Mouse (Mus musculus) midbrain, embryonic 16.5 days (tissue): ENCODE data around the gene Magohb. TPM values are rescaled to one million over a fixed set of nuclear protein-coding genes. Genes with fewer than 3 reads are reported as not detected.

Source experiments
- ATAC-seq: fragments of 200-750 bp; cut with Nextera tagmentation; 2 replicates; pipeline ENCODE4 v1.8.0; 2017; ENCODE audit warnings: moderate TSS enrichment
- H3K27ac ChIP-seq: fragments of 300-500 bp; sonication (generic); 2 replicates; pipeline ENCODE4 v1.5.1; 2014; ENCODE audit warnings: mild to moderate bottlenecking, low read length, mixed read lengths
- H3K27me3 ChIP-seq: fragments of 300-500 bp; sonication (generic); 2 replicates; pipeline ENCODE4 v1.6.1; 2014; ENCODE audit warnings: low read depth, low read length, mixed read lengths; ENCODE audit not compliant: control insufficient read depth, insufficient read depth
- H3K36me3 ChIP-seq: fragments of 300-500 bp; sonication (generic); 2 replicates; pipeline ENCODE4 v1.6.1; 2014; ENCODE audit warnings: mild to moderate bottlenecking, low read length, moderate library complexity, mixed read lengths; ENCODE audit not compliant: control insufficient read depth, insufficient read depth
- H3K4me1 ChIP-seq: fragments of 300-500 bp; sonication (generic); 2 replicates; pipeline ENCODE4 v1.6.1; 2014; ENCODE audit warnings: mild to moderate bottlenecking, low read length, mixed read lengths; ENCODE audit not compliant: control insufficient read depth, insufficient read depth
- H3K4me2 ChIP-seq: fragments of 300-500 bp; sonication (generic); 2 replicates; pipeline ENCODE4 v1.6.1; 2014; ENCODE audit warnings: mild to moderate bottlenecking, low read length, mixed read lengths
- H3K4me3 ChIP-seq: fragments of 300-500 bp; sonication (generic); 2 replicates; pipeline ENCODE4 v1.5.1; 2014; ENCODE audit warnings: low read depth, mild to moderate bottlenecking, low read length, moderate library complexity, mixed read lengths
- H3K9ac ChIP-seq: fragments of 300-500 bp; sonication (generic); 2 replicates; pipeline ENCODE4 v1.6.1; 2014; ENCODE audit warnings: low read depth, low read length, mixed read lengths
- H3K9me3 ChIP-seq: fragments of 300-500 bp; sonication (generic); replicated peaks from 2 replicates; pipeline ENCODE4 v1.6.1; 2014; ENCODE audit warnings: mild to moderate bottlenecking, low read length, mixed read lengths; ENCODE audit not compliant: control insufficient read depth, poor library complexity, severe bottlenecking
- WGBS: fragments of 180-500 bp; shearing (Covaris S2); extraction: QIAGEN DNeasy Blood & Tissue Kit; methylation state at CpG from one replicate; pipeline ENCODE4 v1.1.7; 2014; 5-methylcytosine and 5-hydroxymethylcytosine counted together
- polyA plus RNA-seq: library from polyadenylated mRNA; unstranded; fragments of >200 nt; fragmentation: Nextera tagmentation; extraction: Ambion mirVana; gene quantifications from 2 replicates; pipeline ENCODE4 v1.2.1, GENCODE M21; 2015

The Magohb gene
- polyA plus RNA-seq, 1 experiment from 2014 or later = 34.7 TPM

DNA sequence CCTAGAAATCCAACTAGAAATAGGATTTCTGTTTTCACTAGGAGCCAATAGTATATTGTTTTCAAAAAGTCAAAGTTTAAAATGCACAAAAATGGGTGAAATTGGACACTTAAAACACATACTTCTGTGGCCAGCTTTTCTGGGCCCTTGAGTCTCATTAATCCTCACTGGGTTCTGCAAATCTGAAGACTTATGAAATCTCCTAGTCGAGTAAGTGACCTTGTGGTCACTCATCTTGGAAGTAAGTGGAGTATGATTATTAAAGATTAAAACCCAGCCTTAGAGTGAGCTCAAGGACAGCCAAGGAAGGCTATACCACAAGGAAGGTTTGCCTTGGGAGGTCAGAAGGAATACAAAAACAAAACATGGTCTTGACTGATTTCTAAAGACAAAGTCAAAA, 22.7 kb downstream of the Magohb start:
- Histone ChIP-seq H3K27ac (no peak overlapping the region), H3K4me3 (no peak overlapping the region), H3K9ac (no peak overlapping the region), H3K9me3 (no peaks in the 10 kb centered on the region), H3K27me3 (no peaks in the 10 kb centered on the region), H3K4me2 (no peak overlapping the region), H3K4me1 (no peaks in the 10 kb centered on the region), H3K36me3 (no peaks in the 10 kb centered on the region; the same call in 1 of the 2 replicates)
- WGBS = 68% methylated on average over 1 of the region's 1 CpGs
- ATAC-seq = no peak

DNA sequence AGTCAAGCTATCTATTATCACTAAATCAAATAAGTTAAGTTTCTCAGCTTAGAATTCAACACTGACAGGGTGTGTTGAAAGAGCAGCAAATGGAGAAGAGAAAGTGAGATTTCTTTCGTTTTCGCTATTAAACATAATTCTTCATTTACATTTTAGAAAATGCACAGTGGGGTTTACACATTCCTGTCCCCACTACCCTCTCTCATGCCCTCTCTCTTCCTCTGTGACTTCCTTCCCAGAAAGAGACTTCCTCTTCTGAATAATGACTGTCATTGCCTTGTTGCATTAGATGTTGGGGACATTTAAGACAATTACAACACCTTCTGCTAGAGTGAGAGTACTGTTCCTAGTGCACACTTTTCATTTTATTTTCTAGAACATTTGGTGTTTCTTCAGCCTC, 23.4 kb downstream of the Magohb start:
- Histone ChIP-seq H3K4me2 (no peak overlapping the region), H3K4me1 (no peaks in the 10 kb centered on the region), H3K27me3 (no peaks in the 10 kb centered on the region), H3K9me3 (no peaks in the 10 kb centered on the region), H3K36me3 (no peaks in the 10 kb centered on the region), H3K4me3 (no peak overlapping the region), H3K9ac (no peak overlapping the region), H3K27ac (no peak overlapping the region)
- 90% methylated on average over 2 of the region's 2 CpGs for WGBS
- ATAC-seq = no peak

- Histone ChIP-seq H3K4me3 (no peak overlapping the region), H3K9me3 (peaks cover 4% of the 10 kb centered on the region; the same call in 1 of the 2 replicates), H3K27ac (no peak overlapping the region), H3K4me1 (no peaks in the 10 kb centered on the region), H3K4me2 (no peak overlapping the region), H3K9ac (no peak overlapping the region), H3K27me3 (no peaks in the 10 kb centered on the region), H3K36me3 (no peaks in the 10 kb centered on the region)
- no peak for ATAC-seq
- 89% methylated on average over 5 of the region's 5 CpGs for WGBS
These were observed 28.9 kb downstream of the Magohb start for GRCm38 (mm10) chr6:131264175-131264574.

GRCm38 (mm10) chr6:131262778-131263177, 30.3 kb downstream of the Magohb start:
- no peak for ATAC-seq
- H3K4me2 ChIP-seq = no peak overlapping the region
- no peaks in the 10 kb centered on the region for H3K36me3 ChIP-seq
- no peak overlapping the region for H3K4me3 ChIP-seq
- H3K9me3 ChIP-seq = peaks cover 4% of the 10 kb centered on the region; the same call in 1 of the 2 replicates
- H3K27me3 ChIP-seq = no peaks in the 10 kb centered on the region
- WGBS = 62% methylated on average over 3 of the region's 3 CpGs
- H3K4me1 ChIP-seq = no peaks in the 10 kb centered on the region
- no peak overlapping the region for H3K9ac ChIP-seq
- no peak overlapping the region for H3K27ac ChIP-seq

GRCm38 (mm10) chr6:131262009-131262408, 31.0 kb downstream of the Magohb start:
- H3K9ac ChIP-seq = no peak overlapping the region
- H3K27ac ChIP-seq = no peak overlapping the region
- no peak overlapping the region for H3K4me3 ChIP-seq
- H3K4me1 ChIP-seq = no peaks in the 10 kb centered on the region
- peaks cover 4% of the 10 kb centered on the region; the same call in 1 of the 2 replicates for H3K9me3 ChIP-seq
- no peaks in the 10 kb centered on the region for H3K36me3 ChIP-seq
- 89% methylated on average over 3 of the region's 3 CpGs for WGBS
- H3K4me2 ChIP-seq = no peak overlapping the region
- ATAC-seq = no peak
- no peaks in the 10 kb centered on the region for H3K27me3 ChIP-seq

- H3K27ac ChIP-seq = no peak within 1 kb of the TSS
- H3K4me3 ChIP-seq = no peak within 1 kb of the TSS
- 0 out of 2 replicates have a peak, but pooled peaks cover 3% of the 10 kb centered on the region for H3K9me3 ChIP-seq
- ATAC-seq = no peak
- no peaks in the 10 kb centered on the region for H3K27me3 ChIP-seq
- H3K4me2 ChIP-seq = no peak within 1 kb of the TSS
- no peaks in the 10 kb centered on the region for H3K36me3 ChIP-seq
- H3K9ac ChIP-seq = no peak within 1 kb of the TSS
- 85% methylated on average over 2 of the region's 2 CpGs for WGBS
- H3K4me1 ChIP-seq = no peaks in the 10 kb centered on the region
These were observed 45.8 kb downstream of the Magohb start, which contains the start of gene Klra2 for GRCm38 (mm10) chr6:131247206-131247605. TSS of gene Klra2 (minus strand) at chr6:131247362.

DNA sequence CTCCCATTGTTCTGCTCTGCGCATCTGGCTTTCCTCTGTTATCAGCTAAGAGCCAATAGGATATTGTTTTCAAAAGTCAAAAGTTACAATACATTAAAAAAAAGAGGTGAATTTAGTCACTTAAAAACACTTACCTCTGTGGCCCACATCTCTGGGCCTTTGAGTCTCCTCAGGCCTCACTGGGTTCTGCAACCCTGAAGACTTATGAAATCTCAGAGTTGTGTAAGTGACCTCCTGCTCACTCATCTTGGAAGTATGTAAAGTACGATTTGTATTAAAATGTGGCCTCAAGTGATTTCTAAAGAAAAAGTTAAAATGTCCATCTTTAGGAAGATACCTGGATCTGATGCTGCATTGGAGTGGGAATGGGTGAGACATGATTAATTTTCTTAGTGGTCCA, 48.0 kb downstream of the Magohb start:
- Histone ChIP-seq H3K27ac (no peak overlapping the region), H3K9me3 (0 out of 2 replicates have a peak, but pooled peaks cover 3% of the 10 kb centered on the region), H3K4me1 (no peaks in the 10 kb centered on the region), H3K36me3 (no peaks in the 10 kb centered on the region), H3K27me3 (no peaks in the 10 kb centered on the region), H3K9ac (no peak overlapping the region), H3K4me3 (no peak overlapping the region), H3K4me2 (no peak overlapping the region)
- 76% methylated on average over 2 of the region's 2 CpGs for WGBS
- no peak for ATAC-seq

Other genes with a start within 250 kb of the Magohb start
- gene Klra2, start 45.9 kb downstream of the Magohb start, polyA plus RNA-seq = 0.10 TPM in 1 of 2 replicates, not detected in the other
- 5.6 and 6.1 TPM in 2 replicates for gene Styk1, start 60.4 kb upstream of the Magohb start, polyA plus RNA-seq
- 21.6 and 25.4 TPM in 2 replicates for gene Ybx3, start 95.2 kb upstream of the Magohb start, polyA plus RNA-seq
- gene 5430401F13Rik, start 193.2 kb upstream of the Magohb start, polyA plus RNA-seq = not detected in 2 replicates
- gene Gm6619, start 193.2 kb upstream of the Magohb start, polyA plus RNA-seq = not detected in 2 replicates